Mouse (Mus musculus) colon, adult 2 months (tissue): ENCODE measurements around the gene Gm10491. TPM values are rescaled to one million over a fixed set of nuclear protein-coding genes. Genes with fewer than 3 reads are reported as not detected.

Experiments used
- polyA plus RNA-seq: library from polyadenylated mRNA; depleted of rRNA; stranded (reverse); fragments of >200 nt; gene quantifications from 2 replicates; pipeline ENCODE4 v1.2.3, GENCODE M21; 2012; rRNA removed

Gm10491 gene
- not detected in 2 replicates for polyA plus RNA-seq

GRCm38 (mm10) chrX:7907735-7908134 is at the start of gene Gm10491:
Gm10491 (minus strand) TSS chrX:7907835.

GRCm38 (mm10) chrX:7947108-7947899 is 39.7 kb upstream of the Gm10491 start, which contains the start of gene Hdac6:
Hdac6 (minus strand) TSS chrX:7947889.

GRCm38 (mm10) chrX:7928270-7928790 is 20.7 kb upstream of the Gm10491 start, which contains the start of gene Eras:
Eras (minus strand) TSS chrX:7928607.

GRCm38 (mm10) chrX:7919601-7920383 is 12.2 kb upstream of the Gm10491 start, which contains the start of gene Pcsk1n:
Pcsk1n (plus strand) TSS chrX:7919822.

GRCm38 (mm10) chrX:7909242-7909641 is 1.6 kb upstream of the Gm10491 start, which contains the start of gene Gm10490:
Gm10490 (plus strand) TSS chrX:7909542.

GRCm38 (mm10) chrX:7898880-7899874 is 8.5 kb downstream of the Gm10491 start, which contains the start of the genes Pqbp1 and Timm17b:
Pqbp1 (minus strand) TSS chrX:7899269.
Timm17b (plus strand) TSS chrX:7899357.

GRCm38 (mm10) chrX:7883841-7884567 is 23.6 kb downstream of the Gm10491 start, which contains the start of gene Slc35a2:
Slc35a2 (plus strand) TSS chrX:7884028.

GRCm38 (mm10) chrX:7878007-7878419 is 29.6 kb downstream of the Gm10491 start, which contains the start of gene Pim2:
Pim2 (plus strand) TSS chrX:7878262.

Other genes starting within 250 kb of the Gm10491 start
- 360 and 390 TPM in 2 replicates for gene Plp2, start 236.4 kb downstream of the Gm10491 start, polyA plus RNA-seq
- 1.3 and 2.7 TPM in 2 replicates for gene Magix, start 226.6 kb downstream of the Gm10491 start, polyA plus RNA-seq
- gene Gpkow, start 210.7 kb downstream of the Gm10491 start, polyA plus RNA-seq = 4.7 and 5.5 TPM in 2 replicates
- gene Wdr45, start 193.5 kb downstream of the Gm10491 start, polyA plus RNA-seq = 39.4 and 43.0 TPM in 2 replicates
- not detected in 2 replicates for gene Gm45208, start 185.6 kb downstream of the Gm10491 start, polyA plus RNA-seq
- gene Praf2, start 179.4 kb downstream of the Gm10491 start, polyA plus RNA-seq = 51.2 and 75.8 TPM in 2 replicates
- gene Ccdc120, start 156.9 kb downstream of the Gm10491 start, polyA plus RNA-seq = 30.0 and 34.8 TPM in 2 replicates
- gene Tfe3, start 145.3 kb downstream of the Gm10491 start, polyA plus RNA-seq = 23.0 and 25.1 TPM in 2 replicates
- gene Gripap1, start 118.1 kb downstream of the Gm10491 start, polyA plus RNA-seq = 18.9 and 22.6 TPM in 2 replicates
- gene Kcnd1, start 85.5 kb downstream of the Gm10491 start, polyA plus RNA-seq = 1.8 and 2.2 TPM in 2 replicates
- 36.1 and 38.3 TPM in 2 replicates for gene Otud5, start 66.5 kb downstream of the Gm10491 start, polyA plus RNA-seq
- 10.7 and 13.5 TPM in 2 replicates for gene Pim2, start 29.6 kb downstream of the Gm10491 start, polyA plus RNA-seq
- 260 and 397 TPM in 2 replicates for gene Slc35a2, start 23.8 kb downstream of the Gm10491 start, polyA plus RNA-seq
- gene Pqbp1, start 8.6 kb downstream of the Gm10491 start, polyA plus RNA-seq = 31.5 and 39.6 TPM in 2 replicates
- gene Timm17b, start 8.5 kb downstream of the Gm10491 start, polyA plus RNA-seq = 45.5 and 51.4 TPM in 2 replicates
- not detected in 2 replicates for gene Gm10490, start 1.7 kb upstream of the Gm10491 start, polyA plus RNA-seq
- 32.0 and 41.2 TPM in 2 replicates for gene Pcsk1n, start 12.0 kb upstream of the Gm10491 start, polyA plus RNA-seq
- gene Eras, start 20.8 kb upstream of the Gm10491 start, polyA plus RNA-seq = not detected in 2 replicates
- 16.6 and 20.2 TPM in 2 replicates for gene Hdac6, start 40.1 kb upstream of the Gm10491 start, polyA plus RNA-seq
- gene Gata1, start 70.2 kb upstream of the Gm10491 start, polyA plus RNA-seq = 0.06 and 0.09 TPM in 2 replicates
- gene Glod5, start 110.7 kb upstream of the Gm10491 start, polyA plus RNA-seq = 4.9 and 5.1 TPM in 2 replicates
- 7.7 and 8.1 TPM in 2 replicates for gene Suv39h1, start 166.9 kb upstream of the Gm10491 start, polyA plus RNA-seq
- 2.6 and 2.7 TPM in 2 replicates for gene Was, start 182.7 kb upstream of the Gm10491 start, polyA plus RNA-seq
- gene Wdr13, start 225.1 kb upstream of the Gm10491 start, polyA plus RNA-seq = 146 and 200 TPM in 2 replicates
- 41.9 and 42.6 TPM in 2 replicates for gene Rbm3, start 238.0 kb upstream of the Gm10491 start, polyA plus RNA-seq